Mouse (Mus musculus): ENCODE data around the gene Thbs2. TPM values are rescaled to one million over a fixed set of nuclear protein-coding genes. Genes with fewer than 3 reads are reported as not detected.
"Not testable (repeated sequence)": the region's sequence is repeated elsewhere in the genome, so short reads cannot be mapped to it uniquely, and the experiment has no call there.

Thbs2 gene
- total RNA-seq, 2 experiments from 2014 or later, result 6.6 to 10.8 TPM

DNA sequence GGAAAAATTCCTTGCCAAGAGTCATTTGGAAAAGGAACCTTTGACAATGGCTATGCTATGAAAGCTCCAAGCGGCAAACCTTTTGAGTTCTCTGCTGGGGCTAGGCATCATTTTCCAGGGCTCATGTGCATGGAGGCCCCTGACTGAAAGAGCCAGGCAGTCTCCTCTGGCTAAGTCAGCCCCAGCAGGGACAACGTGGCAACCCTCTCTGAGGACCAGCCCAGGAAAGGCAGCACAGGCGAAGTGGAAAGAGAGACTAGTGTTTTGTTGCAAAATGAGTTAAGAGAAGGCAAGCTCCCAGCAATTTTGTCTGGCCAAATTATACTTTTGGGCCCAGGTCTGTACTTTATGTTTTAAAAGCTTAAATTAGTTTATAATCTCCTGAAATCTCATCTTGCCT is 50.0 kb downstream of the Thbs2 start:
- DNase-seq, result no peak
- intact Hi-C loops (cut with DNase I), result no loop called here

DNA sequence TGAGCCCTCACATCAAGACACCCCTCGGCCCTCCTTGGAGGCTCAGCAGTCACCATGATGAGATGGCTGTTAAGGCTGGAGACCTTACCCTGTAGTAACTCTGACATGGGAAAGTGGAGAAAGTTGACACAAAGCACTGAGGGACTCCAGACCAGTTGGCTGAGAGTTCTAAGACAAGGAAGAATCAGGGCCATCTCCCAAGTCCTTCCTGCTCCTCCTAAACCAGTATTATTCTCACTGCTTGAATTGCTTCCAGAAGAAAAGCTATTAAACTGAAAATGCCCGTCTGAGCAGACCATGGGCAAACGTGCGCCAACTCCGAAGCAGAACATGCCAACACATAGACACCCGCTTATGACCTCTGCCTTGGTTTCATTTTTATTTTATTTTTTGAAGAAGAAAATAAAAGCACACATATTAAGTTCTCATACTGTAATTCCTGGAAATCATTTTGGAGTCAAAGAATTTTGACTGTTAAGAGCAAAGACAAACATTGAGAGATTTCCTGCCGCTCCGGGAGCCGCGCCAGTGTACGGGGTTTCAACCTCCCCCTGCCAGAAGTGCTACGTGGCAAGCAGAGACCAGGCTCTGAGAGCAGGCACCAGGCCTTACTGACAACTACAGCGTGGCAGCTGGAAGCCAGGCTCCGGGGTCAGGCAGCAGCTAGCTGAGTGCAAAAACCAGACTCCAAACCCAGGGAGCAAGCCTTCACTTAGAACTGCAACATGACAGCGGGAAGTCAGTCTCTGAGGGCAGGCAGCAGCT is 53.5 kb downstream of the Thbs2 start:
- peak; percentile 53 to 57 for DNase-seq
- intact Hi-C loops (cut with DNase I), result no loop called here

DNA sequence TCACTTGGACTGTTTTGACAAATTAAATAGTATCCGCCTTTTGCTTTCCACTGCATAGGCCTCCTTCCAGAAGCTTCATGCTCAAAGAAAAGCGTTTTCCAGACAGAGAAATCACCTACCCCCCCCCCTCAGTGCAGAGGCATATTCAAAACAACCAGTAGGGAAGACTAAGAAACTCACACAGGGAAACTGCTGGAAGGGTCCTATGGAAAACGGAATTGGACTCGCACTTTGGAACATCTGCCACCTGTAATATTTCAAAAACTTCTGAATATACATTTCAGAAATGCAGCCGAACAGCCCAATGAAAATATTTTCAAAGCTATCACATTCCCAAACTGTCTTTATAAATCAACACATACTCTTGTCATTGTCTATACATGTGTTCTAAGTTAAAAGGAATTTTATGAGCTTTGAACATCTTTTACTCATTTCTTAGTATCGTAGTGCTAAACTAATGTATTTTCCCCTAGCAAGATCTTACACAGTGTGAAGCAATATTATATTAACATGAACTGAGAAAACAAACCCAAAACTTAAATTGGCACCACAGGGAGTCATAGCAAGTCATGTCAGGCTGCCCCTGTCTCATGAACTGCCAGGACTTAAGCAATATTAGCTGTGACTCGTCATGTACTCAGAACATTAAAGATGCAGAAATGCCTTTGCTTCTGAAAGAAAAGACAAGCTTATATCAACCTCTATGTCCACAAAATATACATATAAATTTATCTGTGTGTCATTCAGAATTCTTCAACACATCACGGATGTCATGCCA is 58.3 kb downstream of the Thbs2 start:
- DNase-seq, result no peak
- intact Hi-C loops (cut with DNase I), result no loop called here

DNA sequence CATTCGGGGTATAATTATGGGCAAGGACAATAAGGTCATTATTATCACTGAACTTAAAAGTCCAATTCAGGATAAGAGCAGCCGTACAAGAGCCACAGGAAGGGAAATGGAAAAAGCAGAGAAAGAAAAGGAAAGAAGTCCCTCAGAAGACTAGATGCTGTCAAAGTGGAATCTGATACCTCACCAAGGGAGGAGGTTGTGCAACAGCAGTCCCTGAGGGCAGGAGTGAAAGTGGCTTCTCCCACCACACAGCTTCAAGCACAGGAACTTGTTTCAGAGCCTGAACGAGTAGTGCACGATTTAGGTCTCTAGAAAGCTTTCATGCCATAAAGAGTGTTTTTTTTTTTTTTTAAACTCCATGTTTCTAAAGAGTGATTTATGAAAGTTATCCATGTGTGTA is 65.1 kb downstream of the Thbs2 start:
- DNase-seq, result no peak
- intact Hi-C loops (cut with DNase I), result no loop called here

DNA sequence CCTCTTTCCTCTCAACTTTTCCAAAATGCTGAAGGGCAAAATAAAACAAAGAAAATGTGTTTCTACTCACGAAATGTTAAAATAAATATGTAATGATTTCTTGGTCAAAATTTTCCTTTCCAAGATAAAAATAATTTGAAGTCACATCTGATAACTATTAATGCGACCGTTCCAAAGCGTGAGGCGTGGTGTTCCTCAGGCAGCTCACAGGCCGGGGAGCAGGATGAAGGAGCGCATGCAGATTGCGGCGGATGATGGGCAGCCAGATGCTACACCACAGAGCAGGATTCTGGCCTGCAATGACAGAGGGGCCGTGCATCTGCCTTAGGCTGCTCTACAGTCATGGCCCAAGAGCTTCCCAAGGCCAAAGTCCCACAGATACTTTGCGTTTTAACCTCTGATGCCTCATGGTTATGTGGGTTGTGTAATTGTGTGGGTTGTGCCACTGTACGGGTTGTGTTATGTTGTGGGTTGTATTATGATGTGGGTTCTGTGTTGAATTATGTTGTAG is 66.2 kb downstream of the Thbs2 start:
- intact Hi-C loops (cut with DNase I), result no loop called here
- DNase-seq, result no peak

DNA sequence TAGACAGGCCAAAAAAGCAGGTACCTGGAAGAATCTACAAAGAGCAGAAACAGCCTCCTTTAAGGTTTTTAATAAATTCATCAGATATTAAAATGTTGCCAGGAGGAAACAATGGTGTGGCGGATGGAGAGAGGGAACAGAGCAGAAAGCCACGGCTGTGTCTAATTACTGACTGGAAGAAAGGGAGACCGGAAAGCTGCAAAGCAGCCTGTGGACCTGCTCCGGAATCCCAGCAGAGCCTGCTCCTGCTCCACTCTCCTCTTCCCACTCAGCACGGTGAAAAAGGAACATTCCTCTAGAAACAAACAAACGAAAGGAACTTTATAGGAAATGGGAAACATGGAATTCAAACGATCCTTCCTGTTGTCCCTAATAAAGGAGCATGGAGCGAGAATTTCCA is 69.6 kb downstream of the Thbs2 start:
- DNase-seq, result no peak
- intact Hi-C loops (cut with DNase I), result no loop called here

DNA sequence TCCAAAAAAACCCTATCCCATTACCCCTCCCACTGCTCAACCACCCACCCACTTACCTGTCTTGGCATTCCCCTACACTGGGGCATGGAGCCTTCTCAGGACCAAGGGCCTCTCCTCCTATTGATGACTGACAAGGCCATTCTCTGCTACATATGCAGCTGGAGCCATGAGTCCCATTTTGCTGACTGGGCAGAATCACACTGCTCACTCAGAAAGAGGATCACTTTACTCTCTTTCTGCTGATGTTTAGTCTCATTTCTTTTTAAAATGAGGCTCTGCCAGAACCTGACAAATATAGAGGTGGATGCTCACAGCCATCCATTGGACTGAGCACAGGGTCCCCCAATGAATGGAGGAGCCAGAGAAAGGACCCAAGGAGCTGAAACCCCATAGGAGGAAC is 73.0 kb downstream of the Thbs2 start:
- intact Hi-C loops (cut with DNase I); DNase-seq: not testable (repeated sequence)

DNA sequence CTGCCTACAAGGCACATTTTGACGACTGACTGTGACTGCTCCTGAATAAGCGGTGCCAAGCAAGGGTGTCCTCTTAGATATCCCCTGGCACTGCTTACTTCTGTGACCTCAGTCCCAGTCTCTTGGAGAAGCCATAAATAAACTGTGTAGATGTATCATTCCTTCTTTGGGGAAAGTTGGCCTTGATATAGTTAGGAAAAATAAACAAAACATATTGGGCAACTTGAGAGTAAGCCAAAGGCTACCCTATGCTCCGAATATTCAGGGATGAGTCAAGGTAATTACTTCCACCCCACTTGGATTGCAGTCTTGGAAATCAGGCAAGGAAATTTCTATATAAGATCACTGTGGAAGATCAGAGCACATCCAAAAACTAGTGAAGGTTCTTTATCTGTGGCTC is 74.0 kb downstream of the Thbs2 start:
- DNase-seq, result no peak
- intact Hi-C loops (cut with DNase I), result no loop called here

DNA sequence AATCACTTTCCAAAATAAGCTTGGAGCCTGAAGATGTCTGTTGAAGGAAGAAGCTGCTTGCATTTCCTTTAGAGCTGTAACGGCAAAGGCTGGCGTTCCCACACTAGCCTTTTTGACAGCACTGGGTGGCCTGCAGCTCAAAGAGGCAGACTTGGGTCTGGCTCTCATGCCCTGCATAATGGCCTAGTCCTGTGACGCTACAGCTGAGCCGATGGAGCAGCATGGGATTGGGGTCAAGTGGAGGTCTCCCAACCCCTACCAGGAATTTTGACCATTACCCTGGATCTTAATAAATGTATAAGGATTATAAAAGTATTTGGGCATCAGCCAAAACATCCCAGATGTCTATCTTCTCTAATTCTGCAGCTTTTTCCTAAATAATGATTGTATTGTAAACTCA is 75.0 kb downstream of the Thbs2 start:
- no peak for DNase-seq
- intact Hi-C loops (cut with DNase I), result no loop called here

Other genes with a start within 250 kb of the Thbs2 start
- gene Wdr27, start 248.9 kb upstream of the Thbs2 start, total RNA-seq (2021), result 1 to 10 TPM; 1.8 to 2.0 TPM
- 1 to 10 TPM; 6.5 to 8.6 TPM for gene 1600012H06Rik, start 248.9 kb upstream of the Thbs2 start, total RNA-seq (2021)

Data from gastrocnemius, postnatal 36 days (tissue).